Comparison of ENCODE assay signal across 7 mouse cellular contexts in the genomic region with DNA sequence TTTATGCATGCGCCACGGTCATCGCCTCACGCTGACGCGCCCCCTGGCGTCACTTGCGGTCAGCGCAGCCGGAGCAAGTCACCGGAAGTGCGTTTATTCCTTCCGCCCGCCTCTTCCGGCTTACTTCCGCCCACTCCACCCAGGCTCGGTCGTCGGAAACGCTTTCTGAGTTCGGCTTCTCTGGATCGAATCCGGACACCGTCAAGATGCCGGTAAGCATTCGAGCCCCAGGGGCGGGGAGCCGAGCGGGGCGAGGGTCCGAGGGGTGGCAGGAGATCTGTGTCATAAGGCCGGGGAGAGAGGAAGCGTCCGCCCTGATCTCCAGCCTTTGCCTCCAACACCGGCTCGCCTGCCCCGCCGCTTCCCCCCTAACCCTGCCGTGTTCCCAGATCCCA. TPM values are rescaled to one million over a fixed set of nuclear protein-coding genes. Genes with fewer than 3 reads are reported as not detected.
DNase-seq lines count a peak whose midpoint lies in the region; ATAC-seq lines count a peak whose summit lies in the region.

A gene (plus strand): TSS at position 93 of the 395 bp plus-strand sequence.

- H3K9ac ChIP-seq in intestine, embryonic 16.5 days (ENCODE audit: low read depth, low read length): peak within 1 kb of the TSS; percentile 78
- H3K9ac ChIP-seq in midbrain, embryonic 11.5 days (ENCODE audit: low read length): peak within 1 kb of the TSS; percentile 82

- ATAC-seq in intestine, embryonic 16.5 days: peak; percentile 93
- ATAC-seq in midbrain, embryonic 11.5 days (ENCODE audit: low FRiP score): peak; percentile 82

- intact Hi-C loops in left cerebral cortex, postnatal 36 days (cut with DNase I): no loop called here

- no peaks in the 10 kb centered on the region for H3K9me3 ChIP-seq in intestine, embryonic 16.5 days (ENCODE audit: control insufficient read depth, low read length)
- no peaks in the 10 kb centered on the region for H3K9me3 ChIP-seq in midbrain, embryonic 11.5 days (ENCODE audit: control insufficient read depth, low read length)

- peak within 1 kb of the TSS; percentile 84 for H3K4me2 ChIP-seq in intestine, embryonic 16.5 days (ENCODE audit: low read depth, low read length)
- H3K4me2 ChIP-seq in midbrain, embryonic 11.5 days: peak within 1 kb of the TSS; percentile 77

- peak within 1 kb of the TSS; percentile 26 for H3K27ac ChIP-seq in intestine, embryonic 16.5 days (ENCODE audit: low read length)
- H3K27ac ChIP-seq in midbrain, embryonic 11.5 days (ENCODE audit: low read depth, low read length): no peak within 1 kb of the TSS

- H3K4me3 ChIP-seq in intestine, embryonic 16.5 days (ENCODE audit: low read length): peak within 1 kb of the TSS; percentile 74
- H3K4me3 ChIP-seq in midbrain, embryonic 11.5 days (ENCODE audit: low read depth, low read length): peak within 1 kb of the TSS; percentile 79

- 0 out of 2 replicates have a peak, but pooled peaks cover 3% of the 10 kb centered on the region for H3K36me3 ChIP-seq in intestine, embryonic 16.5 days (ENCODE audit: control insufficient read depth, insufficient read depth, low read length)
- H3K36me3 ChIP-seq in midbrain, embryonic 11.5 days (ENCODE audit: control insufficient read depth, insufficient read depth, low read length): peaks cover 1% of the 10 kb centered on the region; the same call in 1 of the 2 replicates

- peaks cover 9% of the 10 kb centered on the region for H3K4me1 ChIP-seq in intestine, embryonic 16.5 days (ENCODE audit: control insufficient read depth, insufficient read depth, low read length)
- peaks cover 6% of the 10 kb centered on the region for H3K4me1 ChIP-seq in midbrain, embryonic 11.5 days (ENCODE audit: control insufficient read depth, insufficient read depth, low read length)

- under 1% methylated on average over 39 of the region's 39 CpGs for WGBS in intestine, embryonic 16.5 days
- WGBS in midbrain, embryonic 11.5 days: under 1% methylated on average over 39 of the region's 39 CpGs

- DNase-seq in adrenal gland, adult 8-10 months: peak; percentile 81
- DNase-seq in embryo, embryonic 9.5 days (ENCODE audit: extremely low spot score): peak; percentile 91
- DNase-seq in gastrocnemius, postnatal 4 days (ENCODE audit: low spot score in 2 of 2): peak; percentile 90 to 91
- DNase-seq in left cerebral cortex, postnatal 36 days (ENCODE audit: low spot score in 2 of 2): peak; percentile 88 to 89
- peak; percentile 100 for DNase-seq in midbrain, embryonic 11.5 days (ENCODE audit: low spot score, missing footprints)
- DNase-seq in skeletal muscle tissue, adult 2 months (ENCODE audit: low read depth, low spot score): peak; percentile 89

- no peaks in the 10 kb centered on the region for H3K27me3 ChIP-seq in intestine, embryonic 16.5 days (replicated peaks; ENCODE audit: control insufficient read depth, insufficient read depth, low read length)
- no peaks in the 10 kb centered on the region for H3K27me3 ChIP-seq in midbrain, embryonic 11.5 days (ENCODE audit: control insufficient read depth, insufficient read depth, low read length)

RNA-seq across cellular contexts. Expression of the gene that starts here (rescaled TPM):
- 100 to 1,000 TPM; 189 to 253 (median 205) TPM for total RNA-seq in adrenal gland, adult 8-10 months (2022)
- 100 to 1,000 TPM in 1 of 2 experiments, 10 to 100 TPM in 1; 99.0 to 107 TPM for total RNA-seq in gastrocnemius, postnatal 4 days (2021)
- 161 and 164 TPM in 2 replicates for polyA plus RNA-seq in intestine, embryonic 16.5 days (2015; fragmentation: Nextera tagmentation; extraction: Ambion mirVana)
- total RNA-seq in left cerebral cortex, postnatal 36 days (2021): 100 to 1,000 TPM; 211 to 225 TPM
- 61.7 and 65.3 TPM in 2 replicates for polyA plus RNA-seq in midbrain, embryonic 11.5 days (2014; fragmentation: Nextera tagmentation; extraction: Ambion mirVana)
